Mouse (Mus musculus) embryo, embryonic 10.5 days (tissue): Measurements from ENCODE around the gene Sptbn2.
A peak's percentile ranks its signal among the peaks of the same experiment; 100 is the strongest.

Source experiments
- DNase-seq: peaks from one replicate; pipeline ENCODE4 v3.0.0-alpha.2; 2015; ENCODE audit warnings: low spot score

Sptbn2 gene

GRCm38 (mm10) chr19:4772785-4773184 lies 61.8 kb downstream of the Sptbn2 start:
- no peak for DNase-seq

GRCm38 (mm10) chr19:4782891-4783290 lies 71.9 kb downstream of the Sptbn2 start:
- no peak for DNase-seq

DNA sequence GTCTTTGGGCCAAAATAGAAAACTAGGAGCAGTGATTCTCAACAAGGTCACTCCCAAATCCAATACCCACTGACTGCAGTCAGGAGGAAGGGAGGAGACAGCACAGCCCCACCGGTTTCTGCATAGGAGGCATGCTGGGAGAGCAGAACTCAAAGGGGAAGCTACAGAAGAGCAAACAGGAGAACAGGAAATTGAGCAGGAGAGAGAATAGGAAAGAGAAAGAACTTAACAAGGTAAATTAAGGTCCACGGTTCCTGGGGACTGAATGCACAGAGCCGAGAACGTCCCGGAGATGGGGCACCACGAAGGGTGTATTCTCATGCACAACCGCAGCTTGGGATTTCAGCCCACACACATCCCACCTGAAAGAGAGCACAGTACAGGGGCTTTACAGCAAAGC lies 74.2 kb downstream of the Sptbn2 start:
- DNase-seq = no peak

DNA sequence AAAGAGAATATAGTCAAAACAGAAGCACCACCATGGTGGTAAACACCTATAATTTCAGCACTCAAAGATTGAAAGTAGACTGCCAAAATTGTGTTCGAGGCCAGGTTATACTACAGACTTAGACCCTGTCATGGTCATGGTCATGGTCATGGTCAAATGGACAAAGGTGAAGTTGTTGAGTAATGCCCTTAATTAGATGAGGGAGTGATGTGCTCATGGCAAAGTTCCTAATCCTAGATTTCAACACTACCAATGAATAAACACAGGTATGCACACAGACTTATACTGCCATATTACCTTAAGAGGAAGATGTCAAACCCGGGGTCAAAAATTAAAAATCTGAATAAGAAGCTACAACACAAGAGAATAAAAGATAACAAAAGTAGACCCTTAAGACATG lies 75.3 kb downstream of the Sptbn2 start:
- no peak for DNase-seq

- DNase-seq = no peak
Measured at GRCm38 (mm10) chr19:4793281-4793830, 82.4 kb downstream of the Sptbn2 start.

DNA sequence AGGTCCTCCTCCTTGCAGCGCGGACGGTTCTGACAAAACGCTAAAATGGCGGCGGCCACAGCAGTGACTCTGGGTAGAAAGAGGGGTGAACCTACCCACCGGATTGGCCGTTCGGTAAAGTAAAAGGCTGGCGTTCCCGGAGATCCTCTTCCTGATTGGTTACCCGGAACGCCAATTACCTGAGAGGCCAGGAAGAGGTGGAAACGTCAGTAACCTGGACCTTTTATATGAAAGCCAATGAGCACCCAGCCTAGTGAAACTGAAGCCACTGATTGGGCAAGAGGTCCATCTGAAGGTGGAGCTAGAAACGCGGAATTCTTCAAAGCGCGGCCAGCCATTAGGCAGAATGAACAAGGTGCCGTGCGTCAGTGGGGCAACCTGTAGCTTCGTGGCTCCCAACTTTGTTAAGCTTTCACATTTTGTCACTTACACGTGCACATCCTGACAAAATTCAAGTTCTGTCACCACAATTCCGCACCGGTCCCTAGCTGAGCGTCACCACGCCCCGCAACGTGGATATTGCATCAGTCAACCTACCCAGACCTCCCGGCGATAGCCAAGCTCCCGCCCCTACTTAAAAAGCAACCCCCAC lies 83.0 kb downstream of the Sptbn2 start, which contains the start of gene Rbm4:
Rbm4 (minus strand) TSS at position 71 of the 592 bp plus-strand sequence.
- peak; percentile 100 for DNase-seq

- no peak for DNase-seq
Measured at GRCm38 (mm10) chr19:4795929-4796328, 85.0 kb downstream of the Sptbn2 start.

DNA sequence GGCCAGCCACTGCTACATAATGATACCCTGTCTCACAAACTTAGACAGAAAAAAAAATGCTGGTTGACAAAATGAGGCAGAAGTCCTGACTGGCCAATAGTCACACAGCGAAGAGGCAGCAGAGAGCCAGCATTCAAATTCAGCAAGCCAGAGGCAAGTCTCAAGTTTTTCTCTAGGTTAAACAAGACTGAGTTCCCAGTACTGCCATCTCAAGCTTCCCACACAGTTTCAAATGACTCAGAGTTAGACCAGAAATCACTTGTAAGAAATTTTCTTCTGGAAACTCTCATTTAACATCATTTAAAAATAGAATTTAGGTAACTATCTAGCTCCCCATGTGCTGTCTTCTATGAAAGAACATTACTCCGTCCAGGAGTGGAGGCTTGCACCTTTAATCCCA lies 86.9 kb downstream of the Sptbn2 start:
- DNase-seq = no peak

- no peak for DNase-seq
Measured at GRCm38 (mm10) chr19:4799083-4799482, 88.1 kb downstream of the Sptbn2 start.
